Mouse (Mus musculus) heart, embryonic 14.5 days (tissue): ENCODE measurements at regions not wholly inside any gene's neighbourhood (a gene's known extent, or its start where the extent isn't known, plus 50 kb on each side); places are given as distances from the start of the nearest gene placed in this dataset.

Source experiments
- ATAC-seq: fragments of 200-750 bp; cut with Nextera tagmentation; 2 replicates; pipeline ENCODE4 v1.8.0; 2017; ENCODE audit warnings: low read depth, moderate TSS enrichment; ENCODE audit not compliant: insufficient number of reproducible peaks, insufficient read depth, low FRiP score
- H3K27ac ChIP-seq, 2 experiments: fragments of 200-500 bp in 1 of 2; fragments of 300-500 bp in 1 of 2; sonication (generic) in 1 of 2; replicated peaks in 1 of 2; 2 replicates each; pipeline ENCODE4 v1.5.1; 2012 to 2014; ENCODE audit warnings: low read depth in 2 of 2, low read length in 2 of 2, control low read depth in 1 of 2, mild to moderate bottlenecking in 1 of 2, mixed read lengths in 1 of 2; ENCODE audit not compliant: control insufficient read depth in 1 of 2, insufficient read depth in 1 of 2
- H3K27me3 ChIP-seq: fragments of 300-500 bp; sonication (generic); 2 replicates; pipeline ENCODE4 v1.6.1; 2014; ENCODE audit warnings: mild to moderate bottlenecking, low read length, control low read depth; ENCODE audit not compliant: control insufficient read depth, insufficient read depth
- H3K36me3 ChIP-seq: fragments of 300-500 bp; sonication (generic); 2 replicates; pipeline ENCODE4 v1.6.1; 2014; ENCODE audit warnings: mild to moderate bottlenecking, control low read depth, low read length, mixed read lengths; ENCODE audit not compliant: control insufficient read depth, insufficient read depth
- H3K4me1 ChIP-seq, 2 experiments: fragments of 200-500 bp in 1 of 2; fragments of 300-500 bp in 1 of 2; sonication (generic) in 1 of 2; 2 replicates each; pipeline ENCODE4 v1.6.1; 2012 to 2014; ENCODE audit warnings: low read length in 2 of 2, control low read depth in 1 of 2, mixed read lengths in 1 of 2; ENCODE audit not compliant: control insufficient read depth in 2 of 2, insufficient read depth in 2 of 2
- H3K4me2 ChIP-seq: fragments of 300-500 bp; sonication (generic); 2 replicates; pipeline ENCODE4 v1.6.1; 2014; ENCODE audit warnings: mild to moderate bottlenecking, low read length
- H3K4me3 ChIP-seq, 2 experiments: fragments of 200-500 bp in 1 of 2; fragments of 300-500 bp in 1 of 2; sonication (generic) in 1 of 2; 2 replicates each; pipeline ENCODE4 v1.5.1; 2012 to 2014; ENCODE audit warnings: low read length in 2 of 2, mild to moderate bottlenecking in 2 of 2, control low read depth in 1 of 2, low read depth in 1 of 2, moderate library complexity in 1 of 2; ENCODE audit not compliant: control insufficient read depth in 1 of 2, insufficient read depth in 1 of 2
- H3K9ac ChIP-seq: fragments of 300-500 bp; sonication (generic); 2 replicates; pipeline ENCODE4 v1.6.1; 2014; ENCODE audit warnings: mild to moderate bottlenecking, low read length
- H3K9me3 ChIP-seq: fragments of 300-500 bp; sonication (generic); 2 replicates; pipeline ENCODE4 v1.6.1; 2016; ENCODE audit warnings: low read length, control low read depth; ENCODE audit not compliant: control insufficient read depth
- WGBS: fragments of 180-500 bp; shearing (Covaris S2); extraction: QIAGEN DNeasy Blood & Tissue Kit; methylation state at CpG from one replicate; pipeline ENCODE4 v1.1.7; 2014; 5-methylcytosine and 5-hydroxymethylcytosine counted together

GRCm38 (mm10) chr2:167740516-167741189, 51.0 kb upstream of the Tmem189 start:
- peaks cover 6 to 9% of the 10 kb centered on the region in 2 experiments for H3K4me1 ChIP-seq
- WGBS = 69% methylated on average over 6 of the region's 6 CpGs
- H3K27ac ChIP-seq = no peak overlapping the region
- no peak for ATAC-seq
- no peaks in the 10 kb centered on the region for H3K27me3 ChIP-seq
- H3K9ac ChIP-seq = no peak overlapping the region
- H3K4me3 ChIP-seq = no peak overlapping the region
- no peaks in the 10 kb centered on the region for H3K36me3 ChIP-seq
- H3K4me2 ChIP-seq = no peak overlapping the region
- no peaks in the 10 kb centered on the region for H3K9me3 ChIP-seq
